Mouse (Mus musculus): Measurements from ENCODE around the gene Acvr1b. TPM values are rescaled to one million over a fixed set of nuclear protein-coding genes. Genes with fewer than 3 reads are reported as not detected.
A peak's percentile ranks its signal among the peaks of the same experiment; 100 is the strongest.

Acvr1b gene
- total RNA-seq, 2 experiments from 2014 or later, result 18.7 to 20.9 TPM

DNA sequence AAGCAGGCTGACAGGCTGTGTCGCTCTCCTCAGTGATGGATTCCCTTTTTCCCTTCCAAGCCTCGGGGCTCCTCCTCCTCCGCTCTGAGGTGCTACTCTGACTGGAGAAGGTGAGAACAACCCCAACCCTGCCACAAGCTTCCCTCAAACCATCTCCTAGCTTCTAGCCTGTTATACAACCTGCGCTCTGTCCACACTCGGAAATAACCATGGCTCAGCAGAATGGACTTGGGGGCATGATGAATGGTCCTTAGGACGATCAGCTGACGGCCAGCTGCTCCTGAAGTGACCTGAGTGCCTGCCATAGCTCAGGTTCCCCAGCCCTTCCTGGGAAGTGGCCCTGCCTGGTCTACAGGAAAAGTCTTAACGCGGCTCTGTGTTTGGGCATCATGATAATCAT, 68.0 kb downstream of the Acvr1b start:
- intact Hi-C loops (cut with DNase I), result no loop called here
- DNase-seq, result no peak

DNA sequence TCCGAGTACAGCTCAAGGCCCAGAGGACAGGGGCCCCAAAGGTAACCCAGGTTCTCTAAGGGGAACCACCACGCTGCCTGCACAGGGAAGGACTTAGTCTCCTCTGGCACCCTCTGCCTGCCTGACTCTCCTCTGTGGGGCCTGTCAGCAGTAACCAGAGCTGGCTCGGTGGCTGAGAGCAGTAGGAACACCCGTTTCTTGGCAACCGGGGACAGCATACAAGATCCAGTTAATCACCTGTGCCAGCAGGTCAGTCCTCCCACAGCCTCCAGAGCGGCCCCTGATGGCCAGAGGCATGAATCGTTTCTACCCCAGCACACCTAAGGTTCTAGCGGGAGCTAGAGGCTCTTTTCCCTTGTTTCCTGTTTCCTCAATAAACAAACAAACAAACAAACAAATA, 68.8 kb downstream of the Acvr1b start:
- DNase-seq, result peak; percentile 84 to 87
- intact Hi-C loops (cut with DNase I), result no loop called here

DNA sequence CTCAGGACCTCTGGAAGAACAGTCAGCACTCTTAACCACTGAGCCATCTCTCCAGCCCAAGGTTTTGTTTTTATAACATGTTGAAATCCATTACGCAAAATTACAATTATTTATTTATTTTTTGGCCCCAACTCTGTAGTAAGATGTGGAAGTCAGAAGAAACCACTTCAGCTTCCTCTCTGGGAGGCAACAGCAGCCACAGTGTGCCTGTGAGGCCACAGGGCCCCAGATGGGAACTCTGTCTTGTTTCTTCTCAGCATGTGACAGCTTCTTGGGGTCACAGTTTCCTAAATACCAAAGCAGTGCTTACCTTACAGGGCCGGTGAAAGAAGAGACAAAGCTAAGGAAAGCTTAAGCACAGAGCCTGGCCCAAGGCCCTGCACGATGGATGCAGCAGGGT, 70.1 kb downstream of the Acvr1b start:
- intact Hi-C loops (cut with DNase I), result no loop called here

DNA sequence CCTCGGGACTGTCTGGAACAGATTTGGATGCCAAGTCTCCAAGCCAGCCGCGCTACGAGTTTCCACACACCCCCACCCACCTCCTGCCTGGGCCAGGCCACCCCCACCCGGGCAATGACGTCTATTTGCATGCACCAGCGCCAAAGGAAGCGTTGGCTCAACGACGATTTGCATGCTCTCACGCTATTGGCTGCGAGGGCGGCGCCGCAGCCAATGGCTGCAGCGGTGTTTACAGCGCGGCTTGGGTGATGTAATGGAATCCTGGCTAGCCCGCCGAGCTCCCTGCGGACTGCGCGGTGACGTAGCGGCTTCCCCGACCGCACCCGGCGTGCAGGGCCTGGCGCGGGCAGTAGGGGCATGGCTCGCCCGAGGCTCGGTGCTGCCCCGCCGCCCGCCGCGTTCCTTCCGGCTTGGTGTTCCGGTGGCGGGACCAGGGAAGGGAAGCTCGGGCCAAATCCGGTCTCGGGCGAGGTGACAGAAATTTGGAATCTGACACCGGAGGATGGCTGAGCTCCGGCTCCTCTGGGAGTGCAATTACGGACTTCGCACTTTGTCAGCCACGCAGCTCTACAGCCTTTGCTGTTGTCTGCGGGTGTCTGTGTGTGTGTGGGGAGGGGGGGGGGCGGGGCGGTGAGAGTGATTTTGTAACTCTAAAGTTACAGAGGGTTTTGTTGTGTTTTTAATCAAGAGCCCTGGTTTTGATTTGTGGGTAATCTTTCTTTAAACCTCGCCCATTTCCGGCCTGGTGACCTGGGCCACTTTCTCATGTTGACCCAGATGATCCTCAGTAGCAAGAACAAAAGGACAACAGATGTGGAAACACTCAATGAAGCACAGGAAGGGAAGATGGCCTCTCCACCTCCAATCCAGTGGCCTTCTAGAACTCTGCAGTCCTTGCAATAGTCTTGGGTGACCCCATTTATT, 72.6 kb downstream of the Acvr1b start:
- peak; percentile 97 to 99 for DNase-seq
- intact Hi-C loops (cut with DNase I), result no loop called here

More for the DNA sequence above, 70.1 kb downstream of the Acvr1b start:
- no peak for DNase-seq

DNA sequence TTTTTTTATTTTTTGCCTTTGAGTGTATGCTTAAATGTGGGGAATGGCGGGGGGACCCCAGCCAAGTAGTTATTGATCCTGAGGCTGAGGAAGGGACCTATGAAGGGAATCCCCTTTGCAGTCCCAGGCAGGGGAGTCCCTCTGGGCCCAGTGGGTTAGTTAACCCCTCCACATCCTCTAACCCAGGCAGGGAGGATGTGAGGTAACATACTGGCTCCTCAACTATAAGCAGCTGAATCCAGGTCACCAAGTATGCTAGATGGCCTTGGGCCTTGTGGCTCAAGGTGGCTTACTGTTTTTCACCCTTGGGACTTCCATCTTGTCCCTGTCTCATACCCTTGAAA, 73.3 kb downstream of the Acvr1b start:
- intact Hi-C loops (cut with DNase I), result no loop called here
- no peak for DNase-seq

DNA sequence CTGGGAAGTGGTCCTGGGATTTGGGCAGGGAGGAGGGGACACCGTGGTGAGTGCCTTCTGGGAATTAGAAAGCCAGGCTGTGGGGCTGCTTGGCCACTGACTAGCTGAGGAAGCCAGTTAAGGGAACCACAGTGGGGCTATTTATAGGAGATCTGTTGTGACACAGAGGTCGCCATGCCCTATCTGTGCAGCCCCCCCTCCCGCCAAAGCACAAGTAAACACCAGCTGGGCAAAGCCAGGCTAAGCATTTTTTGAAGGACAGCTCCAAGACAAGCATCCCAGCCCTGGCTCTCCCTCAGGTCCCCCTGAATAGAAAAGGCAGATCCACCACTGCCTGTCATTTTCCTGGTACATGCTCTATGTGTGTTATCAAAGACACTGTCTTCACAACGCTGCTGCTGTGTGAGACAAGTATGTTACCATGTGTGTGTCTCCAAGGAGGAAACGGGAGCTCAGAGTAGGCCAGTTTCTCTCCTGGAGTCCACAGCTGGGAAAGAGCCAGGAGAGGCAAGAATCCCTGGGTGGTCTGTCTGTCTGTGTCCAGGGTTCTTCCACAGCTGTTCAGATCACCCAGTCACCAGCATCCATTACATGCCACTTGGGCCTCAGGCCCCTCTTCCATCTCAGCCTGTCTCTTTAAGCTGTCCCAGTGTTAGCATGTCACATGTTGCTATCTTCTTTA, 74.3 kb downstream of the Acvr1b start:
- DNase-seq, result peak; percentile 68 to 70
- intact Hi-C loops (cut with DNase I), result no loop called here

DNA sequence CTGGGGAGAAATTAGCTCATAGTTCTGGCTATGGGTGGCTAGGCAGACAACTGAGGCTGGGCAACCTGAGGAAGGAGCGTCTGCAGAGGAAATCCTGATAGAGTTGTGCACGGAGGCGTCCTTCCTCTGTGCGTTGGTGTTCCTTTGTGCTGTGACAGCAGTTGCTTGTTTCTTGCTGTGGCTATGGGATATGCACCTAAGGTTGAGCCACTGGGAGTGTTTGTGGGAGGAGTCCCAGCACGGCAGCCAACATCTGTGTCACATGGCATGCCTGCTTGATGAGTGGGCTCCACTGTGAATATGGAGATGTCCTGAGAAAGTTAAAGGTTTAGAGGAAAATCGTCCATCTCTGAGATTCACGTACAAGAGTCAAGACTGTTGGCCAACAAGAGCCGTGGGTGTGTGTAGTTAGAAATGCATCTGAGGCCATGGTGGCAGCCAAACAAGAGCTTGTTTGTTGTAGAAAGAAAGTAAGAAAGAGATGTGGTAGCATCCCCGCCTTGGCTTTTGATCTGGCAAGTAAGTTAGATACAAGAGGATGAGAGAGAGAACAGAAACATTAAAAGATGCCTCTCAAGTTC, 76.4 kb downstream of the Acvr1b start:
- DNase-seq, result no peak
- intact Hi-C loops (cut with DNase I), result no loop called here

DNA sequence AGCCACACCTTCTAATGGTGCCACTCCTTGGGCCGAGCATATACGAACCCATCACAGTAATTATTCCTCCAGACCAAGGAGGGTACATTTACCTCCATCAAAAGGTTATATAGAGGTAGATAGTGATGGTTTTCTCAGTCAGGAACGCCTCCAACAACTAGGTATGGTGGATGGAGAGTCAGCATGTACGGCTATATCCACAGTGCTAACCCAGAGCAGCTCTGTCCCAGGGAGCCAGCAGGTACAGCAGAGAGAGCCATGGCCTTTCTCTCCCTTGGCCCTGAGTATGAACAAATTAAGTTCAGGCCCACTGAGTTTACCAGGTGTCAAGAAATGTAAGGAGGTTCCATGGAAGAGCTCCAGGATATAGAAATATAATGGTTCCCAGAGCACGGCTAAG, 78.1 kb downstream of the Acvr1b start:
- no peak for DNase-seq
- intact Hi-C loops (cut with DNase I), result no loop called here

DNA sequence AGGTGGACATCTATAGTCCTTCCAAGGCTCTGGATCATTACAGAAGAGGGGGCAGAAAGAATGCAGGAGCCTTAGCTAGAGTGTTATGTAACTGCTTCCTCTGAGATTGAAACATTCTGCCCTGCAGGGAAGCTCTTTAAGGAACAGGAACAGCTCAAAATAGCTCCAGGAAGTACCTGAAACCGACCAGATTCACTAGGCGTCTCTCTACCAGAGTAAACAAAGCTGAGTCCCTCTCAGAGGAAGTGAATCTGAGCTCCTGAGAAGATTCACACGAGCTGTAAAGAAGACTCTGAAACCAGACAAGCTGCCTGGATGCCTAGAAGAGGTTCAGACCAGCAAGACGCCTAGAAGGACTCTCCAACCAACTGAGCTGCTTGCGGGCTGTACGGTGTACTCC, 78.7 kb downstream of the Acvr1b start:
- DNase-seq, result no peak

DNA sequence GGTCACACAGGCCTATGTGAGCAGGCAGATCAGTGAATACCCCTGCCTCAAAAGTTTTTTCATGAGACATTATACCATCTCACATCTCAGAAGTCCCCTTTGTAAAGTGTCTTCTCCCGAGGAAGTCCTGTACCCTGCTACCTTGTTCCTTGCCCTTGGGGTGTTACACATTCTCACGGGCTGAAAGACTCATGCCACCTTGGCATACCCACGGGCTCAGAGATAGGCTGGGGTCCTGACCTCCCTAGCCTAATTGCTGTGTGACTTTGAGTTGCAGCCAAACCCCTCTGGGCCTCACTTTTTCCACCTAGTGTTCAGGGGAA, 79.7 kb downstream of the Acvr1b start:
- no peak for DNase-seq
- intact Hi-C loops (cut with DNase I), result no loop called here

More for the DNA sequence above, 78.7 kb downstream of the Acvr1b start:
- intact Hi-C loops (cut with DNase I), result no loop called here

DNA sequence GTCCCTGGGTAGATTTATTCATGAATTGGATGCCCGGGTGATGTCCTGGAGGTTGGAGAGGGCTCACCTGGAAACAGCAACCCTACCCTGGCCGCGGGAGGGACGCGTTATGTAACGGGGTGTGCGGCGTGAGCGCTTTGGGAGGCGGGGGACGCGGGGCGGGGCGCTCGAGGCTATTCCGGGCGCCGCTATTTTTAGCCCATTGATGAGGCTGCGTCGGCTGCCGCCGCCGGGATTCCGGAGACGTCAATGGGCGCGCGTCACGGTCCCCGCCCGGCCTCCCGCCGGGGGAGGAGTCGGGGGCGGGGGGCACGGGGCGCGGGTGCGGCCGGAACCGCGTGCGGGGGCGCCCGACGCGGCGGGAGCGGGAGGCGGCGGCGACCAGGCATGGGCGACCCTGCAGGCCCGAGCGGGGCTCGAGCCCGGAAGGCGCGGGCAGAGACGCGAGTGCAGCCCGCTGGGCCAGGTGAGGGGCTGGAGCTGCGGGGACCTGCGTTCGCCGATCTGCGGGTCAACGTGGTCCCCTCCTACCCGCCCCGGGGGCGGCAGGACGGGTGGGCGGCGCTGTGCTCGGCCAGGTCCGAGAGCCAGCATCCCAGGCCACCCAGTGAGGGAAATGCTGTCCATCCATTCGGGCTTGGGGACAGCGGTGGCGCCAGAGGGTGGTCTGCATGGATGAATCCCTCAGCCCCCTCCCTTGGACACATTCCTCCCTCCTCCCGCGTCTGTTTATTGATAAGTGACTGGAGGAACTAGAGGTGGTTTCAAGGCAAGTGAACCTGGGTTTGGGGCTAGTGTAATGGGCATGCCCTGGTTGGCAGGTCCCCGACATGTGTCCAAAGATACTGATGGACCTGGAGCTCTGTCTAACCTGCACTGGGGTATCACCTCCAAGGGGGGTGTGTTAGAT, 80.3 kb downstream of the Acvr1b start, which contains the start of gene Nr4a1:
TSS of gene Nr4a1 (plus strand) at position 384 of the 910 bp plus-strand sequence.
- intact Hi-C loops (cut with DNase I), result no loop called here
- peak; percentile 86 to 89 for DNase-seq

DNA sequence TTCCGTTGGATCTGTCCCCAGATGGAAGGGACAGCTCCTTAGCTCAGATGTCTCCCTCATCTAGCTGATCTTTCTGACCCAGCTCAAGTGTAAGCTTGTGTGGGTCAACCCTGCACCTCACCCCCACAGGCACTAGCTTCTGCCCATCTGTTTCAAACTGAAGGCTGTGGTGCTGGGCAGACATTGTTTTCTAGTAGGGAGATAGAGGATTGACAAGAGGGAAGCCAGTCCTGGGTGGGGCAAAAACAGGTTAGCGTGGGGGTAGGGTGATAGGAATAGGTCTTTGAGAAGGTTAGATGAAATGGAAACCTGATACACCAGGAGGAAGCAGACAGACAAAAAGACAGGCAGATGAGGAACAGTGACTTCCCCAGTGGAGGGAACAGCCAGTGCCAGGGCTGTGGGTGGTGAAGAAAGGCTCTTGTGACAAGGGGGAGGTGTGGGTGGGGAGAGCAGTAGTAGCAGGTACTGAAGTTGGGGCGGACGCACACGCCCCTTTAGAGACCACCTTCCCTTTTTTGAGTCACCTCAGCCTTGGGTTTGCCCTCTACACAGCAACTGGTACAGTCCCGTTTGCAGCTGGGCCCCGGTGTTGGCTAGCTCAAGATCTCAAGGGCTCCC, 82.1 kb downstream of the Acvr1b start:
- intact Hi-C loops (cut with DNase I), result no loop called here

DNA sequence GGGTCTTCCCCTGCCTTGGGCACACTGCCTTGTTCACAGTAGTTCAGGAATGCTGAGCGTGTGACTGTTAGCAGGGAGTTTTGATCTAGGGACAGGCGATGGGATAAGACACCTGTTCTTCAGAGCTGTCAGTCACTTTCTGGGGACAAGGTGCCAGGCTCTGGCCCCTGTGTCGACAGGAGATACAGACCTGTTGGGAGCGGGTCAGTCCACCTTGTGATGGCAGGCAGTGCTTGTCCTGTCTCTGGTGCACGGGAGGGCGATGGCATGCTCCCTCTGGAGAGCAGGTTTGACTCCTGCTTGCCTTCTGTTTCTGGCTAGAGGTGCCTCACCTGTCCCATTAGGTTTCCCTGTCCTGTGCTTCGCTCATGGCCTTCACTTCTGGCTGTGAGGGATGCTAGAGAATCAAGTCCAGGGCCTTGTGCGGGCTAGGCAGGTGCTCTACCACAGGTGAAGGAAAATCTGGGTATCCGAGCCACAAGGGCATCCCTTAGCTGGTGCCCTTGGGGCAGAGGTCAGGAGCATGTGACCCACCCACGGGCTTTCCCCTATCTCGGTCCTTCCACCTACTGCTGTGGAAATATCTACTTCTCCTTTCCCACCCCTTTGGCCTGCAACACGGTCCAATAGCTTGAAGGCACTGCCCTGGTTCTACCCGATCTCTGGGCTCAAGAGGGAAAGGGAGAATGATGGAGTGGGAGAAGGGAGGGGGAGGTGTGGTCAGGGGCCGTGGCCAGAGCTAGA, 82.8 kb downstream of the Acvr1b start:
- intact Hi-C loops (cut with DNase I), result no loop called here
- peak in 1 of 2 experiments; percentile 49 for DNase-seq

More for the DNA sequence above, 82.1 kb downstream of the Acvr1b start:
- no peak for DNase-seq

DNA sequence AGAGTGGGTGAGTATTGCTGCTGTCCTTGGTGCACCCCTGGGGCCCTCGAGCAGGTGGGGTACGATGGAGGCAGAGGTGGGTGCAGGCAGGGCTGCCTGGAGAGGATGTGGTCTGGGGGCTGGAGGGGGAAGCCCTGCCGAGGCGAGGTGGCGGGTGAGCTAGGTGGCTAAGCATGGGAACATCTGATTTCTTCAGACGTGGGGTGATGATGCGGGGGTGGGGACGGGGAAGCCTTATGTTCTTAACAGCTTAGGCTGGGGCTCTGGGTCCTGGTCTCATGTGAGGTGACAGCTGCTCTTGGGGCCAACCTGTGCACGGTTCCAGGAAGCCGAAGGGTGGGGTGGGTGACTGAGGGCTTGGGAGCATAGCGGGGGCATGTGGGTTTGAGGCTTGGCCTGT, 84.6 kb downstream of the Acvr1b start:
- intact Hi-C loops (cut with DNase I), result no loop called here
- DNase-seq, result no peak

DNA sequence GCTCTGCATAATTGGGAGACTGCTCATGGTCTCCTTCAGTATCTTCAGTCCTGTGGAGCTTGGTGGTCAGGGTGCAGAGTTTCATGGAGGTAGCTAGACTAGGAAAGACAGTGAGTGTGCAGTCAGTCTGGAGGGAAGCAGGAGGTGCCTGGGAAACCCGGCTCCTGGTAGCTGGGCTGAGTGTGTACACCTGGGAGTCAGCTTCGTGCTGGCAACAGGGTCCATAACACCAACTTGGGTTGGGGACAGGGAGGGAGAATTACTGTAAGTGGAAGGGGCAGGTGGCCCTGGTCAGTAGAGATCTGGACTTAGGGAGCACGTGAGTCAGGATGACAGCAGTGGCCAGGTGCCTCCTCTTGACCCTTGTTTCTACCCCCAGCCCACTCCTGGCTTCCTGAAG, 86.1 kb downstream of the Acvr1b start:
- peak in 1 of 2 experiments; percentile 44 for DNase-seq
- intact Hi-C loops (cut with DNase I), result no loop called here

DNA sequence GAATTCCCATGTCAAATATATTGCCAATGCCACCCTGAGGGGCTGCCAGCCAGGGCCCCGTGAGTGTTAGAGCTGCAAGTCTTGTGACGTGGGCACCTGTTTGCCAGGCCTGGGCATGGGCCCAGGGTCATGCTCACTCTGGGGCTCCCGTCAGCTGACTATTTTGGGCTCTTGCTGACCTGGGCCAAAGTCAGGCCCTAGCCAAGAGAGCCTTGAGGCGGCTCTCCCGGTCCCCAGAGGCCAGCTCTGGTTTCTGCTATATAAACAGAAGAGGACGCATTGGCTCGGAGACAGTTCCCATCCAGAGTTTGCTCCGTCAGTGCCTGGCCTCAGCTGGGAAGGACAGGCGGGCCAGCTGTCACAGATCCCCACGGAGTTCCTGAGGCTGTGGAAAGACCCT, 86.5 kb downstream of the Acvr1b start:
- peak; percentile 92 to 95 for DNase-seq
- intact Hi-C loops (cut with DNase I), result no loop called here

DNA sequence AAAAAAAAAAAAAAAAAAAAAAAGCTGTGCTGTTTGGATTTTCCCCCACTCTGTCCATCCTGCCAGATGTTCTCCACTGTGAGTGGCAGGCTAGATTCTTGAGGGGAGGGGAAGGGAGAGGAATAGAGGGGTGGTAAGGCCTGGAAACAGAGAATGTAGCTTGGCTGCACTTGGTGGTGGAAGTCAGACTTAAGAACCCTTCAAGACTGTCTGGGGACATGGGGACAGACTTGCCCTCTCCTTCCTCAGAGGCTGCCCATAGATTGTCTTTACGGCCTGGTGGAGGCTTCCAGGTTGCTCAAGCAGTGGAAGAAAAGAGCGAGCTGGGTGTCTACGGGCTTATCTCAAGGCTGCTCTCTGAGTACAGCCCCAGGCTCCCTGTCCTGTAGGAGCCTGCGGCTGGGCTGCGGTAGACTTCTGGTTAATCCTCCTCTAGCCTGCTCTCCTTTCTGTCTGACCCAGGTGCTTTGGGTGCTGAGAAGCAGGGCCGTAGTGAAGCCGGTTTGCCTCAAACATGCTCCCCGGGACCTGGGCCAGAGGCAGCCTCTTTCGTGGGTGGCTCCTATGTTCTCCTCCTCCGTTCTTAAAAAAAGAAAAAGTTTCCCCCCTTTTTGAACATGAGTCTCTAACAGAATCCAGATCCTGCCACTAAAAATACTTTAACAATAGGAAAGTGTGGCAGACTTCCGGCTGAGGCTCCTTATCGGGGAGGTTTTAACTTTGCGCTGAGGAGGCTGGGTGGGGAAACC, 87.2 kb downstream of the Acvr1b start:
- peak; percentile 55 to 66 for DNase-seq
- intact Hi-C loops (cut with DNase I), result no loop called here

DNA sequence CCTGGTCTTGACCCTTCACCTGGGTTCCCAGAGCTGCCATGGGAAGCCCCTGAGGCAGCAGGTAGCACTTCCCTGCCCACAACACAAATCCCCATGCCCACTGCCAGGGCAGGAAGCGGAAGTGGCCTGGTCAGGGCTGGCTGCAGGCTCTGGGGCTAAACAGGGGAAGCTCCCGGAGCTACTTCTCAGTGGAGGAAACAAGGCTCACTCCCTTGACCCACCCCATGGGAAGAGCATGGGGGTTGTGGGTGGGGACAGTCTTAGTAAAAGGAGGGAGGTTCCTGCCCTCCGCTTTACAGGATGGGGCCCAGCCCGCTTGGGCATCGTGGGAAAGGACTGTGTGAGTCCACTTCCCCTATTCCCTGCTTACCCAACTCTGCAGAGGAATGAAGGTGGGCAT, 88.6 kb downstream of the Acvr1b start:
- DNase-seq, result peak; percentile 48 to 51

More for the DNA sequence above, 88.6 kb downstream of the Acvr1b start:
- intact Hi-C loops (cut with DNase I), result no loop called here
